Mouse (Mus musculus): ENCODE results near the gene Ggta1.

Gene Ggta1

GRCm38 (mm10) chr2:35462791-35463281, at the start of gene Ggta1:
Gene Ggta1, minus strand, starts transcription at chr2:35463231.
- WGBS, result 39% methylated on average over 7 of the region's 7 CpGs

GRCm38 (mm10) chr2:35512226-35512625, 49.2 kb upstream of the Ggta1 start:
- 97% methylated on average over 4 of the region's 4 CpGs for WGBS

- 74% methylated on average over 1 of the region's 1 CpGs for WGBS
Observed at GRCm38 (mm10) chr2:35510920-35511319, 47.9 kb upstream of the Ggta1 start.

GRCm38 (mm10) chr2:35509888-35510287, 46.9 kb upstream of the Ggta1 start:
- 89% methylated on average over 4 of the region's 4 CpGs for WGBS

- WGBS, result 65% methylated on average over 6 of the region's 6 CpGs
Observed at GRCm38 (mm10) chr2:35509343-35509667, 46.3 kb upstream of the Ggta1 start.

GRCm38 (mm10) chr2:35508597-35509342, 45.7 kb upstream of the Ggta1 start:
- WGBS, result 19% methylated on average over 10 of the region's 10 CpGs

GRCm38 (mm10) chr2:35507191-35507511, 44.1 kb upstream of the Ggta1 start:
- 34% methylated on average over 9 of the region's 9 CpGs for WGBS

GRCm38 (mm10) chr2:35506311-35507190, 43.5 kb upstream of the Ggta1 start:
- 33% methylated on average over 6 of the region's 6 CpGs for WGBS

- WGBS, result 81% methylated on average over 6 of the region's 6 CpGs
Observed at GRCm38 (mm10) chr2:35505519-35506286, 42.7 kb upstream of the Ggta1 start.

- 88% methylated on average over 7 of the region's 7 CpGs for WGBS
Observed at GRCm38 (mm10) chr2:35504417-35504776, 41.4 kb upstream of the Ggta1 start.

GRCm38 (mm10) chr2:35503723-35504416, 40.8 kb upstream of the Ggta1 start:
- WGBS, result 80% methylated on average over 8 of the region's 8 CpGs

- 91% methylated on average over 12 of the region's 12 CpGs for WGBS
Observed at GRCm38 (mm10) chr2:35503021-35503722, 40.1 kb upstream of the Ggta1 start.

GRCm38 (mm10) chr2:35502561-35502960, 39.5 kb upstream of the Ggta1 start:
- WGBS, result 77% methylated on average over 3 of the region's 3 CpGs

GRCm38 (mm10) chr2:35499474-35499873, 36.4 kb upstream of the Ggta1 start:
- 88% methylated on average over 7 of the region's 7 CpGs for WGBS

GRCm38 (mm10) chr2:35498961-35499360, 35.9 kb upstream of the Ggta1 start:
- 82% methylated on average over 3 of the region's 3 CpGs for WGBS

- WGBS, result 93% methylated on average over 2 of the region's 2 CpGs
Observed at GRCm38 (mm10) chr2:35497662-35498196, 34.7 kb upstream of the Ggta1 start.

GRCm38 (mm10) chr2:35496279-35497013, 33.4 kb upstream of the Ggta1 start:
- WGBS, result 62% methylated on average over 5 of the region's 5 CpGs

GRCm38 (mm10) chr2:35495486-35496278, 32.7 kb upstream of the Ggta1 start:
- WGBS, result 73% methylated on average over 16 of the region's 16 CpGs

- 90% methylated on average over 7 of the region's 7 CpGs for WGBS
Observed at GRCm38 (mm10) chr2:35493566-35493965, 30.5 kb upstream of the Ggta1 start.
